In the genomic region with DNA sequence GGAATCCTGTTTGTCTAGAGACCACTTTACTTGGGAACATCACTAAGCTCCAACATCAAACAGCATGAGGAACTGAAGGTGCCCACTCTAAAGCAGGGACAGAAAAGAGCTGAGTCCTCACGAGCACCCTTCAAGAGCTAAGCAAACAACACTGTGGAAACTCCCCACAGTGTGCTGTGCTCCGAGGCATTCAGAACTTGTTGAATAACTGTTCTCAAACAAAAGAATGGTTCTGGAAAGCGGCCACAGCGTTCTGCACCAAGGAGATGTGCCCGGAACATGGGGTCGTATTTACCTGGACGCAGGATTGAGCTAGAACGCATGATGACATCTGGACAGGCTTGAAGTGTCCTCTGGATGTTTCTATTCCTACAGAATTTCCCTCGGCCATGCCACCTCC, we compare ENCODE assay signal across 18 mouse cellular contexts. TPM values are rescaled to one million over a fixed set of nuclear protein-coding genes. Genes with fewer than 3 reads are reported as not detected.
"Had no signal": no experiment of that assay in that cellular context is flagged by ENCODE, and none has a peak within 500 bp of the region (broad histone marks: within the 10 kb centered on the region; RNA-seq: fewer than 3 reads in every experiment).

No protein-coding gene starts in this region.

- H3K36me3 ChIP-seq: intestine, embryonic 15.5 days; midbrain, embryonic 15.5 days; stomach, embryonic 15.5 days had no signal

- DNase-seq: kidney, adult 18-20 months; kidney, postnatal 10 days; left cerebral cortex, postnatal 4 days; right cerebral cortex, postnatal 14 days had no signal

- H3K4me3 ChIP-seq: intestine, embryonic 15.5 days; limb, embryonic 13.5 days; megakaryocyte, embryonic 14.5 days; midbrain, embryonic 15.5 days; neural tube, embryonic 13.5 days; stomach, embryonic 15.5 days had no signal

- ATAC-seq: intestine, embryonic 15.5 days; midbrain, embryonic 15.5 days had no signal

- H3K4me2 ChIP-seq: intestine, embryonic 15.5 days; limb, embryonic 13.5 days; midbrain, embryonic 11.5 days; midbrain, embryonic 15.5 days; neural tube, embryonic 13.5 days; stomach, embryonic 15.5 days had no signal

- H3K9me3 ChIP-seq: intestine, embryonic 15.5 days; limb, embryonic 13.5 days; megakaryocyte, embryonic 14.5 days; midbrain, embryonic 15.5 days; neural tube, embryonic 13.5 days; stomach, embryonic 15.5 days had no signal

- H3K9ac ChIP-seq: intestine, embryonic 15.5 days; limb, embryonic 13.5 days; liver, embryonic 14.5 days; midbrain, embryonic 15.5 days; neural tube, embryonic 13.5 days; stomach, embryonic 15.5 days had no signal

- H3K27me3 ChIP-seq: intestine, embryonic 15.5 days; limb, embryonic 13.5 days; midbrain, embryonic 15.5 days; neural tube, embryonic 13.5 days; stomach, embryonic 15.5 days had no signal

- H3K27ac ChIP-seq: intestine, embryonic 15.5 days; limb, embryonic 13.5 days; liver, embryonic 14.5 days; macrophage; midbrain, embryonic 15.5 days; neural tube, embryonic 13.5 days; stomach, embryonic 15.5 days had no signal

- H3K4me1 ChIP-seq: intestine, embryonic 15.5 days; limb, embryonic 13.5 days; midbrain, embryonic 15.5 days; neural tube, embryonic 13.5 days; stomach, embryonic 15.5 days had no signal

RNA-seq across cellular contexts. Expression of a gene that starts 16.0 kb away (rescaled TPM):
- total RNA-seq: layer of hippocampus, postnatal 25 days; liver, adult 2 months had no signal
- polyA plus RNA-seq: intestine, embryonic 15.5 days; kidney, embryonic 14.5 days; large intestine, adult 2 months; liver, adult 2 months; liver, embryonic 14.5 days; neural tube, embryonic 13.5 days; spleen, adult 2 months; stomach, embryonic 15.5 days had no signal
